Mouse (Mus musculus) cerebellum, adult 2 months (tissue): Measurements from ENCODE around the gene B3galt6. TPM values are rescaled to one million over a fixed set of nuclear protein-coding genes. Genes with fewer than 3 reads are reported as not detected.
A peak's percentile ranks its signal among the peaks of the same experiment; 100 is the strongest.

Experiments used
- DNase-seq, 2 experiments: peaks; one replicate each; pipeline ENCODE4 v3.0.0; 2021
- H3K27ac ChIP-seq: fragments of 200-500 bp; 2 replicates; pipeline ENCODE4 v1.5.1; 2012; ENCODE audit warnings: low read length, control low read depth, inconsistent platforms; ENCODE audit not compliant: insufficient read depth
- H3K27me3 ChIP-seq: fragments of 200-500 bp; 2 replicates; pipeline ENCODE4 v1.6.1; 2012; ENCODE audit warnings: inconsistent platforms, mild to moderate bottlenecking, low read length, moderate library complexity; ENCODE audit not compliant: control insufficient read depth, insufficient read depth
- H3K4me1 ChIP-seq: fragments of 200-500 bp; 2 replicates; pipeline ENCODE4 v1.6.1; 2011; ENCODE audit warnings: low read length; ENCODE audit not compliant: control insufficient read depth, insufficient read depth
- H3K4me3 ChIP-seq: fragments of 200-500 bp; replicated peaks from 2 replicates; pipeline ENCODE3; 2011; ENCODE audit warnings: mild to moderate bottlenecking, low read depth, low read length, control low read depth; ENCODE audit not compliant: insufficient read depth
- CTCF ChIP-seq: fragments of 200-500 bp; IDR thresholded peaks from 2 replicates; pipeline ENCODE4 v1.5.1; 2011; ENCODE audit warnings: low read depth, mild to moderate bottlenecking, control low read depth, low read length, moderate library complexity, borderline replicate concordance; ENCODE audit not compliant: insufficient read depth
- POLR2A ChIP-seq: fragments of 200-500 bp; IDR thresholded peaks from 2 replicates; pipeline ENCODE4 v1.6.1; 2011; ENCODE audit warnings: low read length, control low read depth, borderline replicate concordance; ENCODE audit not compliant: insufficient read depth
- WGBS: fragments of 180-500 bp; shearing (Covaris S2); methylation state at CpG from one replicate; pipeline ENCODE4 v1.1.7; 2018; 5-methylcytosine and 5-hydroxymethylcytosine counted together
- polyA plus RNA-seq: library from polyadenylated mRNA; depleted of rRNA; stranded (reverse); fragments of >200 nt; gene quantifications from 2 replicates; pipeline ENCODE4 v1.2.3, GENCODE M21; 2012; rRNA removed

B3galt6 gene
- polyA plus RNA-seq, 1 experiment = 10.8 TPM

GRCm38 (mm10) chr4:155962167-155962971, 30.1 kb downstream of the B3galt6 start, which contains the start of gene C1qtnf12:
Gene C1qtnf12 (plus strand): TSS chr4:155962318.
- no peak for TF ChIP-seq CTCF
- peak; percentile 26; the same call in 1 of the 2 replicates for TF ChIP-seq POLR2A
- DNase-seq = peak; percentile 39 to 52
- Histone ChIP-seq H3K4me3 (peak within 1 kb of the TSS; percentile 89), H3K27me3 (no peaks in the 10 kb centered on the region), H3K27ac (peak within 1 kb of the TSS; percentile 49; the same call in 1 of the 2 replicates), H3K4me1 (peaks cover 7% of the 10 kb centered on the region; the same call in 1 of the 2 replicates)
- WGBS = under 1% methylated on average over 42 of the region's 42 CpGs

GRCm38 (mm10) chr4:155959275-155959674, 33.2 kb downstream of the B3galt6 start:
- no peak overlapping the region for H3K27ac ChIP-seq
- TF ChIP-seq POLR2A = no peak
- TF ChIP-seq CTCF = peak; percentile 80
- H3K4me1 ChIP-seq = peaks cover 20% of the 10 kb centered on the region; the same call in 1 of the 2 replicates
- H3K27me3 ChIP-seq = no peaks in the 10 kb centered on the region
- WGBS = 5% methylated on average over 5 of the region's 5 CpGs
- peak; percentile 67 to 69 for DNase-seq
- no peak overlapping the region for H3K4me3 ChIP-seq

GRCm38 (mm10) chr4:155955491-155955890, 37.0 kb downstream of the B3galt6 start:
- WGBS = 16% methylated on average over 6 of the region's 6 CpGs
- peaks cover 15% of the 10 kb centered on the region; the same call in 1 of the 2 replicates for H3K4me1 ChIP-seq
- no peak overlapping the region for H3K4me3 ChIP-seq
- H3K27ac ChIP-seq = peak overlapping the region; percentile 85
- H3K27me3 ChIP-seq = no peaks in the 10 kb centered on the region
- DNase-seq = peak; percentile 46 to 72
- TF ChIP-seq POLR2A (no peak), CTCF (no peak)

- no peak overlapping the region for H3K4me3 ChIP-seq
- no peaks in the 10 kb centered on the region for H3K27me3 ChIP-seq
- no peak for TF ChIP-seq POLR2A
- TF ChIP-seq CTCF = no peak
- DNase-seq = no peak
- no peak overlapping the region for H3K27ac ChIP-seq
- H3K4me1 ChIP-seq = peaks cover 11% of the 10 kb centered on the region
Observed at GRCm38 (mm10) chr4:155947094-155947493, 45.4 kb downstream of the B3galt6 start.

GRCm38 (mm10) chr4:155944271-155944670, 48.2 kb downstream of the B3galt6 start:
- no peak for DNase-seq
- WGBS = under 1% methylated on average over 17 of the region's 17 CpGs
- Histone ChIP-seq H3K4me1 (peaks cover 11% of the 10 kb centered on the region), H3K27ac (no peak overlapping the region), H3K4me3 (peak overlapping the region; percentile 94), H3K27me3 (no peaks in the 10 kb centered on the region)
- TF ChIP-seq CTCF = no peak
- no peak for TF ChIP-seq POLR2A

GRCm38 (mm10) chr4:155943534-155944249, 48.8 kb downstream of the B3galt6 start, which contains the start of gene Ube2j2:
Gene Ube2j2 (plus strand): TSS chr4:155943831.
- TF ChIP-seq POLR2A (peak; percentile 84; the same call in 1 of the 2 replicates), CTCF (no peak)
- peak; percentile 98 to 100 for DNase-seq
- peaks cover 11% of the 10 kb centered on the region for H3K4me1 ChIP-seq
- H3K27ac ChIP-seq = peak within 1 kb of the TSS; percentile 93
- WGBS = under 1% methylated on average over 79 of the region's 85 CpGs
- H3K4me3 ChIP-seq = peak within 1 kb of the TSS; percentile 94
- H3K27me3 ChIP-seq = no peaks in the 10 kb centered on the region

GRCm38 (mm10) chr4:155943049-155943452, 49.4 kb downstream of the B3galt6 start:
- H3K4me3 ChIP-seq = peak overlapping the region; percentile 94
- TF ChIP-seq CTCF (no peak), POLR2A (no peak)
- peaks cover 11% of the 10 kb centered on the region for H3K4me1 ChIP-seq
- DNase-seq = peak in 1 of 2 experiments; percentile 46
- no peaks in the 10 kb centered on the region for H3K27me3 ChIP-seq
- under 1% methylated on average over 17 of the region's 17 CpGs for WGBS
- H3K27ac ChIP-seq = peak overlapping the region; percentile 93

Other genes with a start within 250 kb of the B3galt6 start
- 114 and 123 TPM in 2 replicates for gene Atad3a, start 231.6 kb downstream of the B3galt6 start, polyA plus RNA-seq
- gene Vwa1, start 218.0 kb downstream of the B3galt6 start, polyA plus RNA-seq = 33.8 and 35.4 TPM in 2 replicates
- 61.7 and 81.7 TPM in 2 replicates for gene Tmem88b, start 206.8 kb downstream of the B3galt6 start, polyA plus RNA-seq
- gene Ankrd65, start 202.2 kb downstream of the B3galt6 start, polyA plus RNA-seq = 0.13 and 0.16 TPM in 2 replicates
- 109 TPM in 2 replicates for gene Mrpl20, start 189.8 kb downstream of the B3galt6 start, polyA plus RNA-seq
- 171 and 172 TPM in 2 replicates for gene Ccnl2, start 180.2 kb downstream of the B3galt6 start, polyA plus RNA-seq
- gene Aurkaip1, start 161.4 kb downstream of the B3galt6 start, polyA plus RNA-seq = 155 and 159 TPM in 2 replicates
- gene Mxra8, start 153.0 kb downstream of the B3galt6 start, polyA plus RNA-seq = 23.8 and 29.7 TPM in 2 replicates
- gene Dvl1, start 145.2 kb downstream of the B3galt6 start, polyA plus RNA-seq = 160 and 163 TPM in 2 replicates
- 0.87 and 1.0 TPM in 2 replicates for gene Tas1r3, start 129.3 kb downstream of the B3galt6 start, polyA plus RNA-seq
- gene Cptp, start 123.2 kb downstream of the B3galt6 start, polyA plus RNA-seq = 40.5 and 45.1 TPM in 2 replicates
- 50.1 and 52.2 TPM in 2 replicates for gene Ints11, start 123.1 kb downstream of the B3galt6 start, polyA plus RNA-seq
- gene Pusl1, start 100.9 kb downstream of the B3galt6 start, polyA plus RNA-seq = 69.9 and 70.1 TPM in 2 replicates
- 98.5 and 99.2 TPM in 2 replicates for gene Acap3, start 100.8 kb downstream of the B3galt6 start, polyA plus RNA-seq
- gene Ube2j2, start 48.8 kb downstream of the B3galt6 start, polyA plus RNA-seq = 78.4 and 83.8 TPM in 2 replicates
- gene C1qtnf12, start 30.3 kb downstream of the B3galt6 start, polyA plus RNA-seq = 16.8 and 22.1 TPM in 2 replicates
- gene Sdf4, start 223 bp upstream of the B3galt6 start, polyA plus RNA-seq = 136 and 142 TPM in 2 replicates
- gene Tnfrsf4, start 21.2 kb upstream of the B3galt6 start, polyA plus RNA-seq = 3.6 and 5.2 TPM in 2 replicates
- 0.10 and 0.11 TPM in 2 replicates for gene Tnfrsf18, start 33.5 kb upstream of the B3galt6 start, polyA plus RNA-seq
- 0.11 and 0.32 TPM in 2 replicates for gene Ttll10, start 66.8 kb upstream of the B3galt6 start, polyA plus RNA-seq
- gene 9430015G10Rik, start 117.3 kb upstream of the B3galt6 start, polyA plus RNA-seq = 32.6 and 34.3 TPM in 2 replicates
- 2.0 and 2.1 TPM in 2 replicates for gene Rnf223, start 137.9 kb upstream of the B3galt6 start, polyA plus RNA-seq
- 109 and 111 TPM in 2 replicates for gene Agrn, start 204.8 kb upstream of the B3galt6 start, polyA plus RNA-seq
- gene Isg15, start 208.2 kb upstream of the B3galt6 start, polyA plus RNA-seq = 3.5 and 4.8 TPM in 2 replicates
- 6.6 and 6.8 TPM in 2 replicates for gene AW011738, start 210.7 kb upstream of the B3galt6 start, polyA plus RNA-seq
- gene Perm1, start 223.2 kb upstream of the B3galt6 start, polyA plus RNA-seq = 1.3 and 1.4 TPM in 2 replicates
- 93.4 and 101 TPM in 2 replicates for gene Plekhn1, start 242.2 kb upstream of the B3galt6 start, polyA plus RNA-seq
- 73.5 and 75.9 TPM in 2 replicates for gene Noc2l, start 243.4 kb upstream of the B3galt6 start, polyA plus RNA-seq